Mouse (Mus musculus): ENCODE data around the gene Chst15. TPM values are rescaled to one million over a fixed set of nuclear protein-coding genes. Genes with fewer than 3 reads are reported as not detected.

Chst15 gene
- polyA plus RNA-seq, 1 experiment from 2014 or later: 13.1 TPM

GRCm38 (mm10) chr7:132264763-132265162 lies 52.3 kb downstream of the Chst15 start:
- Histone ChIP-seq H3K4me3 (ENCODE audit: low read depth, low read length) (no peak overlapping the region), H3K4me1 (ENCODE audit: insufficient read depth, low read depth, low read length) (no peaks in the 10 kb centered on the region), H3K9ac (replicated peaks; ENCODE audit: low read depth) (no peak overlapping the region), H3K27ac (ENCODE audit: low read length) (no peak overlapping the region), H3K4me2 (replicated peaks; ENCODE audit: low read depth, low read length) (no peak overlapping the region), H3K36me3 (ENCODE audit: insufficient read depth, low read length) (no peaks in the 10 kb centered on the region; the same call in 1 of the 2 replicates), H3K9me3 (ENCODE audit: low read length) (no peaks in the 10 kb centered on the region), H3K27me3 (replicated peaks; ENCODE audit: insufficient read depth, low read length) (no peaks in the 10 kb centered on the region)
- no peak for DNase-seq (ENCODE audit: low spot score)
- WGBS: 70% methylated on average over 3 of the region's 3 CpGs
- no peak for TF ChIP-seq EP300 (IDR thresholded peaks at IDR 0.05)
- no peak for ATAC-seq

- no peak overlapping the region for H3K4me2 ChIP-seq (replicated peaks; ENCODE audit: low read depth, low read length)
- H3K27ac ChIP-seq (ENCODE audit: low read length): peak overlapping the region; percentile 43
- no peak for DNase-seq (ENCODE audit: low spot score)
- TF ChIP-seq CTCF (IDR thresholded peaks at IDR 0.05) (no peak), EP300 (IDR thresholded peaks at IDR 0.05) (no peak)
- peak; percentile 22; the same call in 1 of the 2 replicates for ATAC-seq
- no peaks in the 10 kb centered on the region for H3K27me3 ChIP-seq (replicated peaks; ENCODE audit: insufficient read depth, low read length)
- 62% methylated on average over 6 of the region's 6 CpGs for WGBS
- no peak overlapping the region for H3K9ac ChIP-seq (replicated peaks; ENCODE audit: low read depth)
- no peak overlapping the region for H3K4me3 ChIP-seq (ENCODE audit: low read depth, low read length)
- no peaks in the 10 kb centered on the region for H3K9me3 ChIP-seq (ENCODE audit: low read length)
- no peaks in the 10 kb centered on the region; the same call in 1 of the 2 replicates for H3K36me3 ChIP-seq (ENCODE audit: insufficient read depth, low read length)
- no peaks in the 10 kb centered on the region for H3K4me1 ChIP-seq (ENCODE audit: insufficient read depth, low read depth, low read length)
Measured at GRCm38 (mm10) chr7:132263186-132263585, 53.8 kb downstream of the Chst15 start.

- H3K4me1 ChIP-seq (ENCODE audit: insufficient read depth, low read depth, low read length): no peaks in the 10 kb centered on the region
- H3K9ac ChIP-seq (replicated peaks; ENCODE audit: low read depth): no peak overlapping the region
- DNase-seq (ENCODE audit: low spot score): no peak
- H3K4me3 ChIP-seq (ENCODE audit: low read depth, low read length): no peak overlapping the region
- no peaks in the 10 kb centered on the region; the same call in 1 of the 2 replicates for H3K36me3 ChIP-seq (ENCODE audit: insufficient read depth, low read length)
- 42% methylated on average over 6 of the region's 6 CpGs for WGBS
- peak overlapping the region; percentile 43 for H3K27ac ChIP-seq (ENCODE audit: low read length)
- H3K4me2 ChIP-seq (replicated peaks; ENCODE audit: low read depth, low read length): no peak overlapping the region
- no peaks in the 10 kb centered on the region for H3K9me3 ChIP-seq (ENCODE audit: low read length)
- no peak for TF ChIP-seq CTCF (IDR thresholded peaks at IDR 0.05)
- no peak; the same call in 1 of the 2 replicates for TF ChIP-seq EP300 (IDR thresholded peaks at IDR 0.05)
- ATAC-seq: peak; percentile 32
- H3K27me3 ChIP-seq (replicated peaks; ENCODE audit: insufficient read depth, low read length): no peaks in the 10 kb centered on the region
Measured at GRCm38 (mm10) chr7:132262696-132263095, 54.3 kb downstream of the Chst15 start.

GRCm38 (mm10) chr7:132261885-132262284 lies 55.1 kb downstream of the Chst15 start:
- no peaks in the 10 kb centered on the region for H3K9me3 ChIP-seq (ENCODE audit: low read length)
- 23% methylated on average over 3 of the region's 3 CpGs for WGBS
- no peaks in the 10 kb centered on the region for H3K27me3 ChIP-seq (replicated peaks; ENCODE audit: insufficient read depth, low read length)
- TF ChIP-seq EP300 (IDR thresholded peaks at IDR 0.05) (no peak), CTCF (IDR thresholded peaks at IDR 0.05) (no peak)
- no peak for DNase-seq (ENCODE audit: low spot score)
- H3K9ac ChIP-seq (replicated peaks; ENCODE audit: low read depth): no peak overlapping the region
- peak overlapping the region; percentile 71 for H3K27ac ChIP-seq (ENCODE audit: low read length)
- 0 out of 2 replicates have a peak overlapping the region, but pooled peaks have one; percentile 25 for H3K4me2 ChIP-seq (replicated peaks; ENCODE audit: low read depth, low read length)
- no peaks in the 10 kb centered on the region for H3K4me1 ChIP-seq (ENCODE audit: insufficient read depth, low read depth, low read length)
- no peak overlapping the region for H3K4me3 ChIP-seq (ENCODE audit: low read depth, low read length)
- ATAC-seq: no peak
- H3K36me3 ChIP-seq (ENCODE audit: insufficient read depth, low read length): no peaks in the 10 kb centered on the region; the same call in 1 of the 2 replicates

GRCm38 (mm10) chr7:132260632-132261031 lies 56.4 kb downstream of the Chst15 start:
- 46% methylated on average over 5 of the region's 5 CpGs for WGBS
- no peaks in the 10 kb centered on the region for H3K9me3 ChIP-seq (ENCODE audit: low read length)
- peak overlapping the region; percentile 71 for H3K27ac ChIP-seq (ENCODE audit: low read length)
- no peaks in the 10 kb centered on the region for H3K4me1 ChIP-seq (ENCODE audit: insufficient read depth, low read depth, low read length)
- no peak overlapping the region for H3K9ac ChIP-seq (replicated peaks; ENCODE audit: low read depth)
- no peak overlapping the region for H3K4me2 ChIP-seq (replicated peaks; ENCODE audit: low read depth, low read length)
- no peaks in the 10 kb centered on the region for H3K27me3 ChIP-seq (replicated peaks; ENCODE audit: insufficient read depth, low read length)
- peak; percentile 58 for DNase-seq (ENCODE audit: low spot score)
- ATAC-seq: peak; percentile 16; the same call in 1 of the 2 replicates
- no peaks in the 10 kb centered on the region for H3K36me3 ChIP-seq (ENCODE audit: insufficient read depth, low read length)
- no peak overlapping the region for H3K4me3 ChIP-seq (ENCODE audit: low read depth, low read length)
- TF ChIP-seq CTCF (IDR thresholded peaks at IDR 0.05) (no peak), EP300 (IDR thresholded peaks at IDR 0.05) (0 out of 2 replicates have a peak, but pooled peaks have one; percentile 22)

- ATAC-seq (peak; percentile 72), DNase-seq (ENCODE audit: low spot score) (peak; percentile 91)
- TF ChIP-seq EP300 (IDR thresholded peaks at IDR 0.05): peak; percentile 53
- TF ChIP-seq CTCF (IDR thresholded peaks at IDR 0.05): no peak
- peak overlapping the region; percentile 71 for H3K27ac ChIP-seq (ENCODE audit: low read length)
- no peaks in the 10 kb centered on the region for H3K4me1 ChIP-seq (ENCODE audit: insufficient read depth, low read depth, low read length)
- H3K36me3 ChIP-seq (ENCODE audit: insufficient read depth, low read length): no peaks in the 10 kb centered on the region
- no peak overlapping the region for H3K4me3 ChIP-seq (ENCODE audit: low read depth, low read length)
- H3K27me3 ChIP-seq (replicated peaks; ENCODE audit: insufficient read depth, low read length): no peaks in the 10 kb centered on the region
- H3K9me3 ChIP-seq (ENCODE audit: low read length): no peaks in the 10 kb centered on the region
- WGBS: 39% methylated on average over 7 of the region's 7 CpGs
- no peak overlapping the region for H3K4me2 ChIP-seq (replicated peaks; ENCODE audit: low read depth, low read length)
- no peak overlapping the region for H3K9ac ChIP-seq (replicated peaks; ENCODE audit: low read depth)
Measured at GRCm38 (mm10) chr7:132258817-132259216, 58.2 kb downstream of the Chst15 start.
